Mouse (Mus musculus) heart, adult 2 months (tissue): Measurements from ENCODE around the gene Mrps33. TPM values are rescaled to one million over a fixed set of nuclear protein-coding genes. Genes with fewer than 3 reads are reported as not detected.
A peak's percentile ranks its signal among the peaks of the same experiment; 100 is the strongest.

ENCODE experiments used
- DNase-seq, 2 experiments: peaks; one replicate each; pipeline ENCODE4 v3.0.0; 2021
- H3K27ac ChIP-seq: fragments of 200-600 bp; 2 replicates; pipeline ENCODE4 v1.8.1; 2022
- H3K27me3 ChIP-seq: fragments of 200-500 bp; 2 replicates; pipeline ENCODE4 v1.6.1; 2012; ENCODE audit warnings: mild to moderate bottlenecking, low read length, inconsistent platforms, mixed read lengths; ENCODE audit not compliant: control insufficient read depth, insufficient read depth
- H3K36me3 ChIP-seq: fragments of 200-500 bp; 2 replicates; pipeline ENCODE4 v1.6.1; 2012; ENCODE audit warnings: low read length, inconsistent platforms; ENCODE audit not compliant: control insufficient read depth, insufficient read depth
- H3K4me1 ChIP-seq: fragments of 200-500 bp; 2 replicates; pipeline ENCODE4 v1.6.1; 2011; ENCODE audit warnings: low read length; ENCODE audit not compliant: control insufficient read depth, insufficient read depth
- H3K4me3 ChIP-seq: fragments of 200-600 bp; 2 replicates; pipeline ENCODE4 v1.8.1; 2022
- H3K79me2 ChIP-seq: fragments of 200-500 bp; replicated peaks from 2 replicates; pipeline ENCODE4 v1.6.1; 2012; ENCODE audit warnings: mild to moderate bottlenecking, inconsistent platforms, low read length, moderate library complexity, mixed read lengths; ENCODE audit not compliant: control insufficient read depth, insufficient read depth
- H3K9ac ChIP-seq: fragments of 200-500 bp; 2 replicates; pipeline ENCODE4 v1.6.1; 2012; ENCODE audit warnings: low read depth, mild to moderate bottlenecking, control low read depth, inconsistent platforms, low read length, mixed read lengths
- CTCF ChIP-seq: fragments of 200-600 bp; IDR thresholded peaks from 2 replicates; pipeline ENCODE4 v1.8.1; 2022; ENCODE audit warnings: antibody characterized with exemption, mild to moderate bottlenecking, moderate library complexity
- EP300 ChIP-seq: fragments of 200-500 bp; IDR thresholded peaks from 2 replicates; pipeline ENCODE4 v1.6.1; 2011; ENCODE audit warnings: low read depth, low read length, control low read depth; ENCODE audit not compliant: insufficient read depth
- POLR2A ChIP-seq: fragments of 200-500 bp; IDR thresholded peaks from 2 replicates; pipeline ENCODE4 v1.6.1; 2011; ENCODE audit warnings: mild to moderate bottlenecking, low read depth, low read length, control low read depth; ENCODE audit not compliant: insufficient read depth
- WGBS: fragments of 180-500 bp; shearing (Covaris S2); methylation state at CpG from one replicate; pipeline ENCODE4 v1.1.7; 2018; 5-methylcytosine and 5-hydroxymethylcytosine counted together
- intact Hi-C: fragments of 180-260 bp; cut with DNase I; formaldehyde crosslinking; loops from one replicate; pipeline ENCODE4 v1.15.1; 2025
- long read RNA-seq: library from polyadenylated mRNA; stranded (forward); transcript quantifications from one replicate; pipeline ENCODE4 v2.0.0, GENCODE M21; 2021
- polyA plus RNA-seq: library from polyadenylated mRNA; depleted of rRNA; stranded (reverse); fragments of >200 nt; gene quantifications from 2 replicates; pipeline ENCODE4 v1.2.3, GENCODE M21; 2012; rRNA removed
- total RNA-seq, 2 experiments: library from RNA; stranded (reverse); gene quantifications; 2 replicates each; pipeline ENCODE4 v1.2.3; 2021

Mrps33 gene
- total RNA-seq (100 to 1,000 TPM in 1 of 2 experiments, 10 to 100 TPM in 1; 97.7 to 106 TPM), polyA plus RNA-seq (133 and 317 TPM in 2 replicates)
- long read RNA-seq, transcript Mrps33-202 (3 exons, 500 nt): minor isoform, 19 of 150 reads
- long read RNA-seq, transcript Mrps33-201 (3 exons, 1,107 nt): major isoform, 115 of 150 reads
- long read RNA-seq, partial matches to known transcripts: 3 of 150 reads
- long read RNA-seq, other reads (novel, unspliced or antisense): 13 of 150 reads

- H3K27ac ChIP-seq: peak within 1 kb of the TSS; percentile 90
- H3K27me3 ChIP-seq: no peaks in the 10 kb centered on the region
- H3K4me1 ChIP-seq: no peaks in the 10 kb centered on the region
- under 1% methylated on average over 40 of the region's 40 CpGs for WGBS
- peak; percentile 99; the same call in 1 of the 2 replicates for TF ChIP-seq CTCF
- peak; percentile 80 for TF ChIP-seq POLR2A
- TF ChIP-seq EP300: 0 out of 2 replicates have a peak, but pooled peaks have one; percentile 39
- peak within 1 kb of the TSS; percentile 71 for H3K9ac ChIP-seq
- peak; percentile 98 for DNase-seq
- intact Hi-C loops: no loop called here
- H3K36me3 ChIP-seq: peaks cover 2% of the 10 kb centered on the region; the same call in 1 of the 2 replicates
- no peaks in the 10 kb centered on the region for H3K79me2 ChIP-seq
- H3K4me3 ChIP-seq: peak within 1 kb of the TSS; percentile 73
Observed at GRCm38 (mm10) chr6:39810612-39811116, at the start of gene Mrps33. Gene Mrps33 (minus strand): TSS chr6:39810988.

- intact Hi-C loops: no loop called here
- DNase-seq: no peak
- no peaks in the 10 kb centered on the region for H3K4me1 ChIP-seq
- no peaks in the 10 kb centered on the region for H3K36me3 ChIP-seq
- H3K4me3 ChIP-seq: no peak overlapping the region
- TF ChIP-seq EP300 (no peak), POLR2A (no peak), CTCF (no peak)
- H3K27me3 ChIP-seq: no peaks in the 10 kb centered on the region
- 79% methylated on average over 4 of the region's 4 CpGs for WGBS
- H3K79me2 ChIP-seq: no peaks in the 10 kb centered on the region
- no peak overlapping the region for H3K27ac ChIP-seq
- no peak overlapping the region for H3K9ac ChIP-seq
Observed at GRCm38 (mm10) chr6:39849667-39850066, 38.9 kb upstream of the Mrps33 start.

GRCm38 (mm10) chr6:39848766-39849165 lies 38.0 kb upstream of the Mrps33 start:
- TF ChIP-seq POLR2A (no peak), CTCF (peak; percentile 41)
- intact Hi-C loops: no loop called here
- H3K79me2 ChIP-seq: no peaks in the 10 kb centered on the region
- 38% methylated on average over 7 of the region's 7 CpGs for WGBS
- H3K4me1 ChIP-seq: no peaks in the 10 kb centered on the region
- H3K27ac ChIP-seq: no peak overlapping the region
- no peak for DNase-seq
- no peaks in the 10 kb centered on the region for H3K27me3 ChIP-seq
- no peak overlapping the region for H3K4me3 ChIP-seq
- no peak overlapping the region for H3K9ac ChIP-seq
- H3K36me3 ChIP-seq: no peaks in the 10 kb centered on the region

DNA sequence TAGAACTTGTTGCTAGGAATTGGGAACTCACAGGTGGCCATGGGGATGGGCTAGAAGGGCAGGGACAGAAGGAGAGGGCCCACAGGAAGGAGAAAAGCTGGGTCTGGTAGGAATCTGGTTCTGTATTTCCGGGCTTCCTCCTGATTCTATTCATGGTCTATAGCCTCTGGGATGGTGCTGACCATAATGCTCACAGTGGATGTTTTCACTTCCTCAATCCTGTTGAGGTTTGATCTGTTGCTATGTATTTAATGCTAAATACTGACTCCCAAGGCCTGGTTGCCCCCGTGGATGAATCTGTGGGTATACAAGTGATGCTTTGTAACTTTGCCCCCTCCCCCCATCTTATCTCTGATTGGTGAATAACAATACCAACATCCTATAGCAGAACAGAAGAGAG lies 36.8 kb upstream of the Mrps33 start:
- no peak for DNase-seq
- Histone ChIP-seq H3K36me3 (no peaks in the 10 kb centered on the region), H3K79me2 (no peaks in the 10 kb centered on the region), H3K9ac (no peak overlapping the region), H3K4me1 (no peaks in the 10 kb centered on the region), H3K27ac (no peak overlapping the region), H3K4me3 (no peak overlapping the region), H3K27me3 (no peaks in the 10 kb centered on the region)
- intact Hi-C loops: no loop called here
- 68% methylated on average over 2 of the region's 2 CpGs for WGBS
- no peak for TF ChIP-seq CTCF
- no peak for TF ChIP-seq POLR2A
- no peak for TF ChIP-seq EP300

DNA sequence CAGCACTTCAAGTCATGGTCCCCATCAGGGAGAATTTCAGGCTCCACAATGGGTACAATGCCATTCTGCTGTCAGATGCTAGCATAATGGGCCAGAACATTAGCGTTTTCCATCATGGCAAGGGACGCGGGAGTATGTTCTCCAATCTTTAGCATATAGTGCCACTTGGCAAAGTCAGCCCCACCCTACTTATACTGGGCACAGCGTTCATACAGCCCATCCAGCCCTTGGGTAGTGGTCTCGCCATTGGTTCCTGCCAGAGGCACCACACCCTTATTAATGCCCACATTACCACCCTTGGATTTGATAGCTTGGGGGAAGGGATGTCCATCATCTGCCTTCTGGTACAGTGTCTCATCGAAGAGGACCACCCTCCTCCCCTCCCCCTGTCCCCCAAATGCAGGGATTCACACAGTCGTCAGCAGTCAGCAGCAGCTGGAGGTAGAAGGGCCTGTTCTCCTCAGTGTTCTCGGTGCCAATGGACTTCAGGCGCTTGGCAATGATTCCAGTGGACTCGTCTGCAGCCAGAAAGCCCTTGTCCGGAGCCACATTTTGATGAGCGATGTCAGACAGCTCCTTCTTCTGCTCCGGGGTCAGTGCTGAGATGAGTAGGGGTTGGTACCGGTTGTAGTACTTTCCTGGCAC lies 33.0 kb upstream of the Mrps33 start:
- Histone ChIP-seq H3K27me3 (no peaks in the 10 kb centered on the region), H3K27ac (no peak overlapping the region), H3K4me1 (no peaks in the 10 kb centered on the region), H3K79me2 (no peaks in the 10 kb centered on the region), H3K9ac (no peak overlapping the region), H3K4me3 (no peak overlapping the region), H3K36me3 (no peaks in the 10 kb centered on the region)
- TF ChIP-seq POLR2A (no peak), CTCF (no peak), EP300 (no peak)
- no peak for DNase-seq
- 82% methylated on average over 14 of the region's 14 CpGs for WGBS
- intact Hi-C loops: no loop called here

- Histone ChIP-seq H3K27ac (no peak overlapping the region), H3K27me3 (no peaks in the 10 kb centered on the region), H3K4me3 (no peak overlapping the region), H3K9ac (no peak overlapping the region), H3K4me1 (no peaks in the 10 kb centered on the region), H3K36me3 (no peaks in the 10 kb centered on the region), H3K79me2 (no peaks in the 10 kb centered on the region)
- 64% methylated on average over 5 of the region's 5 CpGs for WGBS
- TF ChIP-seq EP300 (no peak), POLR2A (no peak), CTCF (no peak)
- peak; percentile 21 to 37 for DNase-seq
- intact Hi-C loops: no loop called here
Observed at GRCm38 (mm10) chr6:39828736-39829135, 17.9 kb upstream of the Mrps33 start.
